Mouse (Mus musculus) heart, postnatal 0 days (tissue): ENCODE results near the gene Nkx2-2. TPM values are rescaled to one million over a fixed set of nuclear protein-coding genes. Genes with fewer than 3 reads are reported as not detected.

Source experiments
- ATAC-seq: fragments of 200-750 bp; cut with Nextera tagmentation; 2 replicates; pipeline ENCODE4 v1.8.0; 2017; ENCODE audit warnings: low read depth, moderate number of reproducible peaks, moderate library complexity; ENCODE audit not compliant: insufficient read depth
- DNase-seq: peaks from one replicate; pipeline ENCODE4 v3.0.0-alpha.2; 2016; ENCODE audit warnings: low spot score
- H3K27ac ChIP-seq: fragments of 300-500 bp; sonication (generic); 2 replicates; pipeline ENCODE4 v1.5.1; 2014; ENCODE audit warnings: low read depth, mild to moderate bottlenecking
- H3K27me3 ChIP-seq: fragments of 300-500 bp; sonication (generic); 2 replicates; pipeline ENCODE4 v1.6.1; 2014; ENCODE audit warnings: low read length, mixed read lengths; ENCODE audit not compliant: control insufficient read depth, insufficient read depth
- H3K36me3 ChIP-seq: fragments of 300-500 bp; sonication (generic); replicated peaks from 2 replicates; pipeline ENCODE4 v1.6.1; 2014; ENCODE audit warnings: low read length, mixed read lengths; ENCODE audit not compliant: control insufficient read depth, insufficient read depth
- H3K4me1 ChIP-seq: fragments of 300-500 bp; sonication (generic); 2 replicates; pipeline ENCODE4 v1.6.1; 2014; ENCODE audit warnings: antibody characterized with exemption; ENCODE audit not compliant: control insufficient read depth, insufficient read depth
- H3K4me2 ChIP-seq: fragments of 300-500 bp; sonication (generic); 2 replicates; pipeline ENCODE4 v1.6.1; 2014; ENCODE audit warnings: low read depth, mild to moderate bottlenecking, low read length, moderate library complexity
- H3K4me3 ChIP-seq: fragments of 300-500 bp; sonication (generic); 2 replicates; pipeline ENCODE4 v1.5.1; 2014; ENCODE audit warnings: low read depth, low read length
- H3K9ac ChIP-seq: fragments of 300-500 bp; sonication (generic); replicated peaks from 2 replicates; pipeline ENCODE4 v1.6.1; 2014; ENCODE audit warnings: low read depth, low read length, mixed read lengths
- H3K9me3 ChIP-seq: fragments of 300-500 bp; sonication (generic); replicated peaks from 2 replicates; pipeline ENCODE4 v1.6.1; 2016; ENCODE audit warnings: low read length; ENCODE audit not compliant: control insufficient read depth
- CTCF ChIP-seq: IDR thresholded peaks from 2 replicates; pipeline ENCODE4 v1.5.1; 2016; ENCODE audit warnings: antibody characterized with exemption, control low read depth, low read depth
- EP300 ChIP-seq: IDR thresholded peaks from 2 replicates; pipeline ENCODE4 v1.6.1; 2016; ENCODE audit warnings: antibody characterized with exemption, low read depth
- WGBS: fragments of 180-500 bp; shearing (Covaris S2); extraction: QIAGEN DNeasy Blood & Tissue Kit; methylation state at CpG from one replicate; pipeline ENCODE4 v1.1.7; 2014; 5-methylcytosine and 5-hydroxymethylcytosine counted together
- polyA plus RNA-seq: library from polyadenylated mRNA; unstranded; fragments of >200 nt; fragmentation: Nextera tagmentation; extraction: Ambion mirVana; gene quantifications from 2 replicates; pipeline ENCODE4 v1.2.1, GENCODE M21; 2015
- total RNA-seq: library from RNA; depleted of rRNA; stranded (reverse); fragments of >200 nt; gene quantifications from 2 replicates; pipeline ENCODE4 v1.2.3, GENCODE M21; 2014; ENCODE audit warnings: low replicate concordance

The Nkx2-2 gene
- total and polyA plus RNA-seq, 2 experiments from 2014 or later = not detected

DNA sequence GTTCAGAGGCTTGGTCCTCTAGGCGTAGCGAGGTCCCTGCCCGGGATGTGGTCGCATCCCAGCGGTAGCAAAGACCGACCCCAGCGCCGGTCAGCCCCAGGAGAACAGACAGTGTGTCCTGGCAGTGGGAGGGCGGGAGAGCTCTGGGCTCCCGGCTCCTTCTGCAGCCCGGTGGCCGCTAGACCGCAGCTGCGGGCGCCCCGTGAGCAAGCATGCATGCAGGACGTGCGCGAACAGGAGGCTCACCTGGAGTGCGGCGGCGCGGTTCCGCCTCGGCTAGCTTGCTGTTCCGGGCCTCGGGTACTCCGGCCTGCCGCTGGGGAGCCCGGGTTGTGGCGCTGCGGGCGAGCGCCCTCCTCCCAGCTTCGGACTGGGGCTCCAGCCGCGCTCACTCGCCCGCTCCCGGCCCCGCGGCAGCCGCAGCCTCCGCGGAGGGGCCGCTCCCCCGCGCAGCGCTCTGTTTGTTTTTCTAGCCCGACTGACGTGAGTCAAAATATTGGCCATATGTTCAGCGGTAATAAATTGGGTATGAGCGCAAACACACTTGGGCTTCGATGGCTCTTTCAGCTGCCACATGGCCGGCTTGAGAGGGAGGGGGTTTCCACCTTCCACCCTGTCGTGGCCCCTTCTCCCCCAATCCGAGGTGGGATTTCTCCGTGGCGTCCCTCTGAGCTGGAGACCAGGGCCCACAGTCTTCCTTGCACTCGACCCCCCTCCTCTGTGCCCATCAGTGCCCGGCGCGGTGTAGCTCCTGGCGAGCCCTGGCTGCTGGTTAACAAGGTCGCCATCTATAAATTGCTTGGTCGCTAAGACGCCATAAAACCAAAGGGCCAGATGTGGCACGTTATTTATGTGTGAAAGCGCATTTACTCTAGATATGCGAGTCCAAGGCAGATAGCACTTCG is 920 bp upstream of the Nkx2-2 start:
- peak overlapping the region; percentile 29 for H3K4me3 ChIP-seq
- under 1% methylated on average over 71 of the region's 71 CpGs for WGBS
- H3K27ac ChIP-seq = no peak overlapping the region
- H3K36me3 ChIP-seq = no peaks in the 10 kb centered on the region
- no peak for TF ChIP-seq EP300
- no peak for TF ChIP-seq CTCF
- H3K4me1 ChIP-seq = 0 out of 2 replicates have a peak, but pooled peaks cover 7% of the 10 kb centered on the region
- H3K4me2 ChIP-seq = peak overlapping the region; percentile 48
- DNase-seq (no peak), ATAC-seq (no peak; the same call in 1 of the 2 replicates)
- H3K27me3 ChIP-seq = peaks cover 84% of the 10 kb centered on the region
- H3K9ac ChIP-seq = no peak overlapping the region
- H3K9me3 ChIP-seq = no peaks in the 10 kb centered on the region

DNA sequence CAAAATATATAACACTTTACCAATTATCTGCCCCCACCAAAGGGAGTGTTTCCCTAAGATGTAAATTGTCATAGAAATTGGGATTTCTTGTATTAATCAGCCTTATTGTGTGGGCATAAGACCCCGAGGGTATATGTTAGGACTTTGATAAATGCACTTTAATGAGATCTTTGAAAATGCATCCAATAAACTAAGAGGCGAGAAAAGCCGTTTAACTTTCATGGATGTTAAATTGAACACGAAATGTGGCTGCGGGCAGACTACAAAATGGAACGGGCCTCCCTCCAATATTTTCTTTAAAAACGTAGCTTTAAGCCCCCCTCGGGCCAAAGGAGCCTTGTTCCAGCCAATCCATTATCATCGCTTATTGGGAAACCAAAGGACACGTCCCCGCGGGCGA is 1.3 kb downstream of the Nkx2-2 start:
- no peak overlapping the region for H3K4me3 ChIP-seq
- H3K9ac ChIP-seq = no peak overlapping the region
- no peak for TF ChIP-seq CTCF
- no peak for TF ChIP-seq EP300
- H3K4me2 ChIP-seq = no peak overlapping the region
- no peaks in the 10 kb centered on the region for H3K36me3 ChIP-seq
- H3K27me3 ChIP-seq = peaks cover 95% of the 10 kb centered on the region
- no peaks in the 10 kb centered on the region for H3K9me3 ChIP-seq
- ATAC-seq = no peak
- H3K27ac ChIP-seq = no peak overlapping the region
- H3K4me1 ChIP-seq = 0 out of 2 replicates have a peak, but pooled peaks cover 7% of the 10 kb centered on the region
- DNase-seq = no peak
- WGBS = 5% methylated on average over 13 of the region's 13 CpGs

DNA sequence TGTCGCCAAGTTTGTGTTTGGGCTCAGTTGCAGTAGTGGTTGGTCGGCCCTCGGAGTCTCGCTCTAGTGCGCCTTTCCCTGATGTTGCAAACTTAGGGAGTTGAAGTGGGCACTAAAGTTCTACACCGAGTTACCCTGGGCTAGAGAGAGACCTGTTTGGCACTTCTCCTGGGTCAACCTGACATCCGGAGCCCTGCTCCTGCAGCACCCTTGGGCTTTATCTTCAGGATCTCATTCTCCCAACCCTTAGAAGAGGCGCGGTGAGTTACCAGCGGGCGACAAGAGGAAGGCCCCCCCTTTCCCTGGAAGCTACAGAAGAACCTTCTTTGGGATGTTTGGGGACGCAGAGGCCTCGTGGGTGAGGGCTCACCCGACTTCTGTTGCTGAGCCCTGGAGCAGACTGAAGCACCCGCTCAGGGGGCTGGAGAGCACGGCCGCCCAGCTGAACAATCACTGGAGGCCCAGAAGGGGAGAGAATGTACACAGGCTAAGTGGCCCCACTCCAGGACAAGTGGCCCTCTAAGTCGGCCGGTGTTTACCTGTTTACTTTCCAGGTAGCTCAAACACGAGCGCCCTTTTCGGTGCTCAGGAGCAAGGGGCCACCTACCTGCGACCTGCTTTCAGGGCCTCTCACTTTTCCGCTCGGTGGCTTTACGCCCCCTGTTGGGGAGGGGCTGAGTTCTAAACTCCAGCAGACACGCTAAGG is 3.6 kb downstream of the Nkx2-2 start:
- Histone ChIP-seq H3K27me3 (peaks cover 98% of the 10 kb centered on the region), H3K9ac (no peak overlapping the region), H3K36me3 (no peaks in the 10 kb centered on the region), H3K4me3 (no peak overlapping the region), H3K9me3 (no peaks in the 10 kb centered on the region), H3K4me2 (no peak overlapping the region), H3K4me1 (0 out of 2 replicates have a peak, but pooled peaks cover 7% of the 10 kb centered on the region), H3K27ac (no peak overlapping the region)
- no peak for DNase-seq
- TF ChIP-seq EP300 (no peak), CTCF (no peak)
- no peak for ATAC-seq
- WGBS = 1% methylated on average over 27 of the region's 27 CpGs

DNA sequence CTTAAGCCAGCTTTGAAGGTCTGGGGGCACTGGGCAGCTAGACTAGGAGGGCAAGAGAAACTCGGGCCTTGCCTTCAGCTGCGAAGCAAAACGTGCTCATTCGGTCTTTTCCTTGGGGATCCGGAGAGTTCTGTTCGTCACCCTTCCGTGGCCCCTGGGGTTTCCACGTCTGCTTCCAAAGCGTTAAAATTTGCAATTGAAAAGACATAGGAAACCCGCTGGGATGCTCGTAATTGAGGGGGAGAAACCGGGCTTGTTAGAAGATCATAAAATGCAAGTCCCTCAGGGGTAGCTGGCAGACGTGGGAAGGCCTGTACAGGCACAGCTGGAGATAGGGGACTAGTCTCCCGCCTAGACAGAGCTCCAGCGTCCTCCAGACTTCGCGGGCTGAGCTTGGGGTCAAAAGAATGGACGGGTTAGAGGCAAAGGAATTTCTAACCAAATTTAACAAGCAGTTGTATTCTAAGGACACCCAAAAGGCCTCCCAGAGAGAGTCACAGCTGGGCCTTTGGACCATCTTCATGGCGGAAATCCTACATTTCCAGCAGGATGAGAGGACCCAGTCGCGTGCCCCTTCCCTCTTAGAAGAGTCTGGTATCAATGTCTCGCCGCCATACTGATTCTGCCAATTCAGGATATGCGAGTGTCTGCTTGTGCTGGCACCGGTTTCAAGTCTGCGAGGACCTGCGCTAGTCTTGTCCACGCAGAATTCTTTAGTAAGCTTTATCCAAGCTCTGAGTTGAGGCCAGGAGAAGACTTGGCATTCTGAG is 4.3 kb downstream of the Nkx2-2 start:
- H3K9me3 ChIP-seq = no peaks in the 10 kb centered on the region
- H3K4me2 ChIP-seq = no peak overlapping the region
- TF ChIP-seq EP300 = no peak
- H3K4me1 ChIP-seq = 0 out of 2 replicates have a peak, but pooled peaks cover 7% of the 10 kb centered on the region
- no peak overlapping the region for H3K9ac ChIP-seq
- no peaks in the 10 kb centered on the region for H3K36me3 ChIP-seq
- 3% methylated on average over 28 of the region's 28 CpGs for WGBS
- no peak overlapping the region for H3K4me3 ChIP-seq
- no peak overlapping the region for H3K27ac ChIP-seq
- DNase-seq (no peak), ATAC-seq (no peak)
- H3K27me3 ChIP-seq = peaks cover 95% of the 10 kb centered on the region

DNA sequence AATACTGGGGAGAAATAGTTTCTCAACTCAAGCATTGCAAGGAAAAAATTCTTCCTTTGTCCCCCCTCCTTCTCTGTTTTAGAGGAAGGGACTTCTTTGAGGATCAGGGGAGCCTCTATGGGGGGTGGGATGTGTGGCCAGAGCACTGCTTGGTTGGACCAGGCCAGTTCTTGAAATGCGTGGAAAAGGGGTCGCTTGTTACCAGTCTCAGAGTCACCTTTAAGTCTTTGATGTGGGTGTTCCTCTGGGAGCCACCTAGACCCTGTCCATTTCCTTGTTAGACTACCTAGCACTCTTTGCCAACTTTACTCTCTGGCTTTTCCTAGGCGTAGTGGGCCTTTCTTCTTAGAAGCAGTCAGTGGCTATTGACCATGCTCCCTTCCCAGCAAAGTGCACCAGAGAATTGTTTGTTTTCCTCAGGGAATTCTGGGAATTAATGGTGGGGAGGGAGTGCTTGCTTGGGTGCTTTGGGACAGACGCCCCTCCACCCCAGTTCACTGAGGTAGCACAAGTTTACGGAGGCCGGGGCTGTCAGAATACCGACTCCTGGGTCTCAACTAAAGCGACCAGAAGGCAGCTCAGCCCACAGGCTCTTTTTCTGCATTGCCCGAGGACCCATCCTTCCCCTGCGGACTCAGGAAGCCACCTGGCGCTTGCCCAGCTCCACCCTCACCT is 5.0 kb downstream of the Nkx2-2 start:
- H3K36me3 ChIP-seq = no peaks in the 10 kb centered on the region
- no peak overlapping the region for H3K9ac ChIP-seq
- no peak overlapping the region for H3K4me3 ChIP-seq
- H3K4me2 ChIP-seq = no peak overlapping the region
- no peak overlapping the region for H3K27ac ChIP-seq
- 0 out of 2 replicates have a peak, but pooled peaks cover 6% of the 10 kb centered on the region for H3K4me1 ChIP-seq
- 12% methylated on average over 11 of the region's 11 CpGs for WGBS
- H3K9me3 ChIP-seq = no peaks in the 10 kb centered on the region
- ATAC-seq (no peak), DNase-seq (no peak)
- H3K27me3 ChIP-seq = peaks cover 95% of the 10 kb centered on the region
- no peak for TF ChIP-seq EP300
- TF ChIP-seq CTCF = no peak
